Mouse (Mus musculus) hindlimb bud, embryonic 11.5 days (tissue): ENCODE data around the gene Ogt.

ENCODE experiments used
- DNase-seq: peaks from one replicate; pipeline ENCODE4 v3.0.0-alpha.2; 2012; ENCODE audit warnings: low read depth, low spot score; ENCODE audit errors: extremely low spot score

Ogt gene

DNA sequence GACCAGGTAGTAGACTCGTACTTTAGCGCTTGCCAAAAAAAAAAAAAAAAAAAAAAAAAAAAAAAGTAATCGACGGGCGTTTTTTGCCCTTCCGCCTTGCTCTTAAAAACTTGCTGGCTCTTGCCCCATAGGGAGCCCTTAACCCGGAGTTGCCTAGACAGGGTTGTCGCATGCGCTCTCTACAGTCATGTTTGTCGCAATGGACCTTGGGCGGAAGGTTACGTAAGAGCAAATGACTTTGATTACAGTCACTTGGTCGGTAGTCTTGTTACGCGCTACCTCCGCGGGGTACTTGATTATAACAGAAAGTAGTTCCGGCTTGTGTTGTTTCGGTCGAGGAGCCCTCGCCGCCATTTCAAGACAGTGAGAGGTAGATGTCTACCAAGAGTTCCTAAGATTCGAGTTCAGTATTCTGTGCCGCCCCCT is at the start of gene Ogt:
Gene Ogt, plus strand, starts transcription at position 320 of the 426 bp plus-strand sequence.
- DNase-seq, result peak; percentile 84

DNA sequence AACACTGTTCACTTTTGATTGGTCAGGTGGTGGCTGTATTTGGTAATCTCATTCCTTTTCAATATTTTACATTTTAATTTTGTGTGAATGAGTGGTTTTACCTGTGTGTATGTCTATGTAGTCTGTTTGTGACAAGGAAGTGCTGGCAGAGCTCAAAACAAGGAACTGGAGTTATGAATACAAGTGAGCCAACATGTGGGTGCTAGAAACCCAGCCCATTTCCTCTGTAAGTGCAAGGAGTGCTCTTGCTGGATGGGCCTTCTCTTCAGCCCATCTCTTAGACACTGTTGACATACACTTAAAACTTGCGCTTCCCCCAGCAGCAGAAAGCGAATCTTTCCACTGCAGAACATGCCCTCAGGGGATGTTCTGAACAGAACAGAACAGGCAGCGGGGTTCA is 23.7 kb upstream of the Ogt start:
- no peak for DNase-seq

DNA sequence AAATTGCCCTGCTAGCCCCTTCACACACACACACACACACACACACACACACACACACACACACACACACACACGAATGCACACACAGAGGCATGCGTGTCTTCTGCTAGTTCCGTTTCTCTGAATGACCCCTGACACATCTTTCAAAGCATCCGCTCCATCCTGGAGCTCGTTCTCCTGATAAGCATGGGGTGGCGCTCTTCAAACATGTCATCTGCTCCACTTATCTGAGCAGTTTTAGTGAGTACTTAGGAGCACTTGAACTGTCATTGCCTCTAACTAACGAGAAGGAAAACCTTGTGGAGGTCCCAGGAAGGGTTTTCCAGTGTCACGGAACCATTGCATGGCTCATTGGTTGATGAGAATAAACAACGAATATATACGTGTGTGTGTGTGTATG is 22.0 kb upstream of the Ogt start:
- no peak for DNase-seq

DNA sequence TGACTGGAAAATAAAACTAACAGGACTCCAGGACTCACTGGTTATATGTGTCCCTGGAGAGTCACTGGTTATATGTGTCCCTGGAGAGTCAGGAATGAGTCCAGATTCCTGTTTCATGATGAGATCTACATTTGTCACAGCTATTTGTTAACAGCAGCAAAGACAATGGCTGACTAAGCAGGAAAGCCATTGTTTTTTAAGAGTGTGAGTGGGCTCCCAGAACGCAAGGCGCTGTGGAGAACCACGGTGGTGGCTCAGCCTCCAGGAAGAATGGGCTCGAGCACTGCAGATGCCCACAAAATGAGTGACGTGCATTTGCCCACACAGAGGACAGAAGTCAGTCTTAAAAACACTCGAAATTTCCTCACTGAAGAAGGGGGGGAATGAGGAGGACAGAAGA is 19.5 kb upstream of the Ogt start:
- DNase-seq, result no peak

DNA sequence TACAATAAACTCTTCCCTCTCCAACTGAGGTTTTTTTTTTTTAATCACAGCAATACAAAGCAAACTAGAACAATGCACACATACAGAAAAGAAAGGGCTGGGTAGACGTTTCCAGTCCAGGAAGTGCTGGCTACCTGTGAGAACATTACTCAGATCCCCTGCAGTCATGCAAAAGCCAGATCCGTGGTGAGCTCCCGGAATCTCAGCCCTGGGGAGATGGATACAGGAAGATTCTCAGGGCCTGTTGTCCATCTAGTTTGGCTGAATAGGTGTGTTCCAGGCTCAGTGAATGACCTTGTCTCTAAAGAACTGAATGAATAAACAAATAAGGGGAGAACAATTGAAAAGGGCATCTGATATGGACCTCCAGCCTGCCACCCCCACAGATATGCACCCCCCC is 17.3 kb upstream of the Ogt start:
- DNase-seq, result no peak

DNA sequence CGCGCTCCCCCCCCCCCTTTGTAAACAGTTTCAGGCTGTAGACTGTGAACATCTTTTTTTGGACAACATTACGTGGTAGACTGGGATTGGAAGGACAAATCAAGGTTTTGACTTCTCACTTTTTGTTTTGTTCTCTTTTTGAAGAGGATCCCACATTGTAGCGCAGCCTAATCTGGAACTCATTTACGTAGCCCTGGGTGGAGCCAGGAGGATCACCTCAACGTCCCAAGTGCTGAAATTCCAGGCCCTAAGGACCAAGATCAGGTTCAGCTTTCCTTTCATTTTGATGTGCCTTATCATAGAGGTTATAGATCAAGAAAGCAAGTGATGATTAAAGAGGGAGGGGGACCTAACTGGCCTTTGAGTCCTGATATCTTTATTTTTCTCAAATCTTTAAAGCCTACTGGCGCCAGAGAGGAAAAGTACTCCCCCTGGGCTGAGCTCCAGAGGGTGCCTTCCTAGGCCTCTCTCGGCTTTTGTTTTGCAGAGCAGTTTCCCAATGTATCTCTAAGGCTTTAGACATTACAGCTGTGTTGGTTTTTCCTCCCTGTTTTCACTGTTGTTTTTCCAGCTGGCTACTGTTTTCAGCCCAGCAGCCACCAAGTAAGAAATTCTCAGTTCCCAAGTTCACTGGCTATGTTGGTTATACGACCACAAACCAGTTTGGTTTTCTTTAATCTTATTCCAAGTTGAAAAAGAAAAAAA is 2.9 kb upstream of the Ogt start:
- DNase-seq, result no peak

DNA sequence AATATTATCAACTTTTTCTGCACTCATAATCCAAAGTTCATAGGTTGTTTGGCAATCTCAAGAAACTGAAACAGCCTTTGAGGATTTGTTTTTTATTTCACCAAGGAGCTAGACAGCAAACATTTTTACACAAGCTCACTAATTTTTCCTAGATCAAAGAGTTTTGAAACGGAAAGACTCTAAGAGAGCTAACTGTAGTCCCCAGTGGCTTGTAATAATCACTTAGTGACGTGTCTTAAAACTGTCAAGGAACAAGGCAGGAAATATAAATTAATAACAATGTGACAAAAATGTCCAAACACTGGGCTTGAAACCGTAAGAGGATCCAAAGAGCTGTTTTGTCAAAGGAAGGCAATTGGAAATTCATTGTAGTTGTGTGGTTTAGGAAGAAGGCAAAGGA is 1.0 kb upstream of the Ogt start:
- DNase-seq, result no peak

DNA sequence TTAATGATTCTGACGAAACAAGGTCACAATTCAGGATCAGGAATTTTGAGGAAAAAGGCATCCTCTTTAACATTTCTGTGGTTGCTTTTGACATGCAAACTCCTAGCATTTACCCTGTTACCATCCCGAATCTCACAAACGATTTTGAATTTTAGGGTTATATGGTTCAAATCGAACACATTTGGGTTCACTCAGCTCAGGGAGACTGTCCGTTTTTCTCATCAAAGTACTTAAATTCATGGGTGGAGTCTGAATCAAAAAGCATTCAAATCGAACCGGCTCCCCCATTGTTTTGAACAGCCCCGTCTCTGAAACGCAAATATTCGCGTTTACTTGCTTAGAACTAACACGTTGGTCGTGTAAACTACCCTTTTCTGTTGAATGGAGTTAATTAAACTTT is 554 bp upstream of the Ogt start:
- DNase-seq, result no peak

DNA sequence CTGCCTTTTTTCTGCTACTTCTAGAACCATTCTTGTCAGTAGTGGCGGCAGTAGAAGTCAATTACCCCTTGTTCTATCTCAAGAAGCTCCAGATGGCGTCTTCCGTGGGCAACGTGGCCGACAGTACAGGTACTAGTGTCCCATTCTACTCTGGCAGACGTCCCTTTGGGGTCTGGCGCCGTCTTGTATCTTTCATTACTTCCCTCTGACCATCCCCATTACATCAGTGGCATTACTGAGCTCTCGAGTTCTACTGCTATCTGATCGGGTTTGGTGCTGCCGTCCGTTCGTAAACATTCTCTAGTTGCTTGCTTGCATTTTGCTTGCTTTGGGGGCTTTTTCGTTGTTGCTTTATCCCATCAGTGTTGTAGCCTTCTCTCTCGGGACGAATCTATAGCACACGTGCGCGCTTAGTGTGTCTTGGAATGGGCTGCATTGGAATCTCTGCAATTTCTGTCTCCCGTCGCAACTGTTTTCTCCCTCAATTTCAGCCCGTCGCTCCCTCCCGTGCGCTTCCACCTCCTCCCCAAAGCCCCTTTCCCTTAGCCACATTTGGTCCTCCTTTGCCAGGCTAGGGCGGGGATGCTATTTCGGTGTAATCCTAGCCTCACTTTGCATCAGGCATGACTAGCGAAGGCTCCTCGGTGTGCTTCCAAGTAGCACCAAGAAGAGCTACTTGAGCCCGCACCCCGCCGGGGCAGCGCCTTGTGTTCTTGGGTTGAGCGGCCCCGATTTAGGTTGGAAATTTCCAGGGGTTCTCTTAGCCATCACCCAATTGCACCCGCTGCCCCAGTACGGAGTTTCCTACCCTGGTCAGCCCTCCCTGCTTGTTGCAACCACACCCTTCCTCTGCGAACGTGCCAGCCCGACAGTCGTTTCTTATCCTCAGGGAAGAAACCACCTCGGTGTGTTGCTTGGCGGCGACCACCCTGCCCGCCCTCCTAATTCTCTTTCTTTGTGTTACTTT is 617 bp downstream of the Ogt start:
- DNase-seq, result no peak

DNA sequence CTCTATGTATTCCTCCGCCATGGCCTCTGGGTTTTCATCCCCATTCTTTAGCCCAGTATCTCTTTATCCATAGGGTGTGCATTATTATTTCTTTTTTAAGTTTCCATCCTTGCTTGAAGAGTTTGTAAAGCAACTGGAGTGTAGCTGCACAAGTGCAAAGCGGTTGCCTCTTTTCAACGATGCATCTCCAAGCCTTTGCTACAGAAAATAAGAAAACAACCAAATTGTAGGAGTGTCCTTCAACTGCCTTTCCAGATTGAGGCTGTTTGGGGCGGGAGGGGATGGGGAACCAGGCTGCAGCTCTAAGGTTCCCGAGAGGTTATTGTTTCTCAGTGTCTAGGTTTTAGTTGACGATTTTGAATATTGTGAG is 1.3 kb downstream of the Ogt start:
- no peak for DNase-seq

DNA sequence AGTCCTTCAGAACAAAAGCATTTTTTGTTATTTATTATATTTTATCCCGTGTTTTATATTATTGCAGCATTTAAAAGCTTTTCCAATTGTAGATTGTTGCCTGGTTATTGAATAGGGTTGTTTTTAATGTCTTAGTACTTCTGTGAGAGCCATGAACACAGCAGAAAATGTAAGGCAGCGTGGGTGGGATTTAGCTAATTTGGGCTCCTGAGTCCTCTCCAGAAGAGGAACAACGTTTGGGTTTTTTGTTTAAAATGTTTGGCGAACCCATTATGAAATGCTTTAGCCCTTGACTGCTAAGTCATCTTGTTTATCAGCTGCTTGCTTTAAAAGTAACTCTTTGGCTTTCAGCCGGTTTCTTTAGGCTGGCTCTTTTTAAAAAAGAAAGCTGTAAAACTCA is 2.2 kb downstream of the Ogt start:
- DNase-seq, result no peak

DNA sequence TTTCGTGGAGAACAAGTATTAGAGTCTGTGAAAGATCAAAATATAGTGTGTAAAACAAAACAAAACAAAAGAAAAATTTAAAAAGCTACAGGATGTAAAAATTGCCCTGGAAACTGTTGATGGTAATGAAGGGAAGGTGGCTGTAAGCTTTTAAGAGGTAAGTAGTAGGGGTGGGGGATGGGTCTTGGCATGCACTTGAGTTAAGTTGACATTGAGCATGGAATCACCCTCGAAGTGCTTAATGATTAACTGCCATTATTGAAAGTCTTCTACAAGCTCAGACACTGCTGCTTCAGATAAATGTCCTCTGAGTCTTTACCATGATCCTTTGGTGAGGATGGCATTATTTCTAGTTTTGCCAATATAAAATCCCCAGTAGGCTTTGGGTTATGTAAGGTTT is 5.4 kb downstream of the Ogt start:
- no peak for DNase-seq

DNA sequence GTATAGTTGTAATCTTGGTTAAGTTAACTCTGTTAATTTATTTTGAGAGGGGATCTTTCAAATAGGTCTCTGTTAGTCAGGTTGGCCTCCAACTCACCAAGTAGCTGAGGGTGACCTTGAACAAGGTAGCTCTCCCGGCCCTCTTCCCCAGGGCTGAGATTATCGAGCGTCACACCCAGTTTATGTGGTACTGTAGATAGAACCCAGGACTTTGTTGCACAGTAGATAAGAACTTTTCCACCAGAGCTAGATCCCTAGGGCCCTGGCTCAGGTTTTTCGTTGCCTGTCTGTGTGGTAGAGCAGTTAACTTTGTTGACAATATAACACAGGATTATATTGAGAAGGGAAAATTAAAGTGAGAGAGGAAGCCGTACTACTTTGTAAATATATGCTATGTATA is 6.8 kb downstream of the Ogt start:
- no peak for DNase-seq

DNA sequence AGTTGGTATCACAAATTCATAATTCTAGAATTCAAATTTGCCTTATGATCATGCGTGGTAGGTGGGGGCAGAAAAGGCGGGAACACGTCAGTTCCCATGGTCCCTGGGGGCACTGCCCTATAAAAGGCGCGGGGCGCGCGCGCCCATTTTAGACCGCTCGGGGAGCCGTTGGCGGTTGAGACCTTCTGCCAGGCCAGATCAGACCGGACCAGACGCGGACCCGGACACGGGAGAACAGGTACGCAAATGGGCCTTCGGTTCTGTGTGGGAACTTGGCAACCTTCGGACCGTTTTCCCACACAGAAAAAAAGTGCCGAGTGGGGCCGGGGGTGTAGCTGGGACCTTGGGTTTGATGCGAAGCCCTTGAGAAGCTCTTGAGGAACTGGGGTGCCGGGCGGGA is 55.8 kb downstream of the Ogt start:
- no peak for DNase-seq

DNA sequence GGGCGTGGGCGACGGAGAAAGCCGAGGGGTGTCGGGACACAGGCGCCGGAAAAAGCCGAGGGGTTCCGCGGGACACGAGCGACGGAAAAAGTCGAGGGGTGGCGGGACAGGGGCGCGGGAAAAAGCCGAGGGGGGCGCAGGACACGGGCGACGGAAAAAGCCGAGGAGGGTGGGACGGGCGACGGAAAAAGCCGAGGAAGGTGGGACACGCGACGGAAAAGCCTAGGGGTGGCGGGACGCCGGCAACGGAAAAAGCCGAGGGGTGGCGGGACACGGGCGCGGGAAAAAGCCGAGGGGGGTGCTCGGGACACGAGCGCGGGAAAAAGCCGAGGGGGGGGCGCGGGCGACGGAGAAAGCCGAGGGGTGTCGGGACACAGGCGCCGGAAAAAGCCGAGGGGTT is 57.7 kb downstream of the Ogt start:
- no peak for DNase-seq

DNA sequence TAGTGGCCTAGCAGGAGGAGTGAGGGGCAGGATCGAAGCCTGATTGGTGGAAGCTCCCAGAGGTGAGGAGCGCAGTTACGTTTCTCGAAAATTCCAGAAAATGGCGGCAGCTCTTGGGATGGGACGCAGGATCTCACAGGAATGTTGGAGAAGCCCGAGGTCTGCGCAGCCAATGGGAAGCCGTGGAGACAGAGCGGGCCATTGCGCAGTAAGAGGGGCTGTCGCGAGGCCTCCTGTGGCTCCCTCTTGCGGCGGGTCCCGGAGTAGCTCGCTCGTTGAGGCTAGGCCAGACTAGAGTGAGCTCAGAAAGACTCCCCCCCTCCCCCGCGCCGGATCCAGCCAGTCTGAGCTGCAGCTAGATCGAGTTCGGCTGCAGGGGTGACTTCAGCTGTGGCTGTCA is 58.4 kb downstream of the Ogt start:
- DNase-seq, result no peak

DNA sequence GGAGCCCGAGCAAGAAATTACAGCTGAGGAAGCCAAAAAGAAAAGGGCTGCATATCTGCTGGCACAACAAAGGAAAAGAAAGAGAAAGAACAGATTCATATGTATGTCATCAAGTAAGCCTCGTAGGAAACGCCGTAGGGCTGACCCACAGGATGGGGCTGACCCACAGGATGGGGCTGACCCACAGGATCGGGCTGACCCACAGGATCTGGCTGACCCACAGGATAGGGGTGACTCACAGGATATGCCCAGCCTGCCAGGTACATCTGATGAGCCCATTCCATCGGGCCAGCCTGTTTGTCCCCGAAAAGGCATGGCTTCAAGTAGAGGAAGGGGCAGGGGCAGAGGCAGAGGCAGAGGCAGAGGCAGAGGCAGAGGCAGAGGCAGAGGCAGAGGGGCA is 65.3 kb downstream of the Ogt start:
- DNase-seq, result no peak

DNA sequence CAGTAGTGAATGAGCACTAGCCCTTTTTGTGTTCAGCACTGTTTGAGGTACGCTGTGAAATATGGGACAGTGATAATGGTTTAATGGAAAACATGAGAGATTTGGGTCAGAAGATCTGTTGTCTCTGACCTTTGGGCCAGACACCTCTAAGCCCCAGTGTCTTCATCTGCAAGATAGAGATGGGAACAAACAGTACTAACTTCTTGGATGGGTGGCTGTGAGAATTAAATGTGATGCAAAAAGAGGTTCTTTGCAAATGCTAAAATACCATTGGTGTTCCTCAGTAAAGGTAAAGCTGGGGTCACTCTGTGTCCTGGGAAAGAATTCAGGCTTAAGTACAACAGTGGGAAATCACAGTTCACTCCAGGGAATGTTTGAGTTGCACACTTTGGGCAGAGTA is 80.5 kb downstream of the Ogt start:
- no peak for DNase-seq

DNA sequence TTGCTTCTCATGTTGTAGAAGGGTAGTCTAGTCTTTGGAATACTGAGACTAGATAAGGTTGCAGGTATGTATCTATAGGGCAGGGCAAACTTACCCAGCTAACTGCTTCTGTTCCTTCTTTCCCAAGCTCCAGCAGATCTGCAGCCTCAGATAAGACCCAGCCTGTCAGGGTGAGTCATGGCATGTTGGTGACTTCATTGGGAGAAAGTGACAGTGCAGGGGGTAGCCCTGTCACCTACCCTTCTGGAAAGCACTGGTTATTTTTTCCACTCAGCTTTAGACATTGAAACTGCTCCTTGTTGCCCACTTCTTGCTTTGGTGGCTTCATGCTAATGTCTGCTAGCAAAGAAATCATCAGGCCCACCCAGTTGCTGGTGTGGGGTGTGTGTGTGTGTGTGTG is 90.2 kb downstream of the Ogt start:
- no peak for DNase-seq

DNA sequence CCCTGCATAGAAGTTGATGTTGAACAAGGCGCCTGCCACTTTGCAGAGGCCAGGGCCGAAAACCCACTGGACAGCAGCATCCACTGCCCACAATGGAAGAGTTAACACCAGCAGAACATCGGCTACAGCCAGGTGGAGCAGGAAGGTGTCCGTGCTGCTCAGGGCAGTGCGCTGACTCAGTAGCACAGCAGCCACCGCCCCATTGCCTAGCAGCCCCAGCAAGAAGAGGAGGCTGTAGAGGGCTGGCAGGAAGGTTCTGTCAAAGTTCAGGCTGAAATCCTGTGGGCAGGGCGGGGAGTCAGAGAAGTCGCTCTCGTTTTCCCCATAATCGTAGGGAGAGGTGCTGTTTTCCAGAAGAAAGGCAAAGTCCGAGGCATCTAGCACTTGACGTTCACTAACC is 92.8 kb downstream of the Ogt start:
- no peak for DNase-seq

DNA sequence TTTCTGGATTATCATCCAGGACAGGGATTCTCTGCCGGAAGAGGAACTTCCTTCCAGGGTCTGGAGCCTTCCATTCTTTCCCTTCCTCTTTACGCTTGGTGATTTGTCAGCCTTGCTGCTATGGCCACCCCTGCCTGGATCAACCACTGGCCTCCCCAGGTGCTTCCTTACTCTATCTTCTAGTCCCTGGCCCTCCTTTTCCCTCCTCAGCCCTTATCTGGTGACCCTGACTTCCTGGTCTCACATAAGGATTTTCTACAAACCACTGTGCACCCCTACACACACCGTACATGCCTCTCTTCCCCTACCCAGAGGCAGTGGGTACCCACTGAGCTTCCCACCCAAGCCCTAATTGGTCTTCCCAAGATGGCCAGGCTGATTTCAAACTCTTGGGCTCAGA is 93.4 kb downstream of the Ogt start:
- no peak for DNase-seq

DNA sequence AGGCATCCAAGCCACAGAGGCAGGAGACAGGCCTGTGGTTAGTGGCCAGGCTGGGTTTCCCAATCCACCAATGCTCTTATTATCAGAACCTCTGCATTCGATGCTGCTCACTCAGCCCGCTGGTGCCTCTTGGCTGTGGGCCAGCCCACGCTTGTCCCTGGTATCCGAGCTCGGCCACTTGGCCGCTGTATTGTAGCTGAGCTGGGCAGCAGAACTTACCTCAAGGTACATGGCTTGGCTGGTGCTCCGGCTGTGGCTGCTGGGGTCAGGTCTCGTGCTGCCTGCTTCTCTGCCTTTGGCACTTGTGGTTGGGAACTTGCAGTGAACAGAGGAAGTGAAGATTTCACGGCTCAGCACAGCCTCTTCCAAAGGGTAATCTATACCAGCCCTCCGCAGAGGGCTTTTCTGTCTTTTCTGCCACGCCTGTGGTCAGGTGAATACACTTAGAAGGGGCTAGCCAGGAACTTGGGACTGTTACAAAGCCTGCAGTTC is 94.0 kb downstream of the Ogt start, which contains the start of gene Cxcr3:
Gene Cxcr3, minus strand, starts transcription at position 442 of the 492 bp plus-strand sequence.
- no peak for DNase-seq
